Mouse (Mus musculus): ENCODE data around the gene Kpna7.

DNA sequence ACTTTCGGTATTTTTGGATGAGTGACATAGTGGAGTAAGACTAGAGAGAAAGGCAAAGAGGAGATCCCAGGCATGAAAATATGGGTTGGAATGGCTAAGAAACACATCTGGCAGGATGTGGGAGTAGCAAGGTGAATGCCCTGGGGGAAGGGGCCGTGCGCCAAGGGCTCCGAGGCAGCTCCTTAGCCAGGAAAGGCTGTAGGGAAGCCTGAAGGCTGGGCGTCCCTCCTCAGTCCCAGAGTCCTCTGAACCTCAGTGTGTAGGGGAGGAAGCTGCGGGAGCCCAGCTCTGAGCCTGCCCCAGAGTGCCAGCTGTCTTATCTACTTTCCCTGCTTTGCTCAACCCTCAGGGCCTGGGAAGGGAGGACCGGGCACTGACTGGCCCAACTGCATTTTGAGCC lies 37.1 kb upstream of the Kpna7 start:
- TF ChIP-seq CTCF (IDR thresholded peaks at IDR 0.05; ENCODE audit: low read depth, low read length) (no peak), EP300 (IDR thresholded peaks at IDR 0.05; ENCODE audit: insufficient read depth, low read depth, low read length) (no peak)
